Mouse (Mus musculus): Measurements from ENCODE around the gene Pfdn6. TPM values are rescaled to one million over a fixed set of nuclear protein-coding genes. Genes with fewer than 3 reads are reported as not detected.

Pfdn6 gene
- polyA plus RNA-seq, 1 experiment, result 58.7 TPM

- Histone ChIP-seq H3K4me1 (ENCODE audit: control insufficient read depth, insufficient read depth, low read length) (peaks cover 6% of the 10 kb centered on the region), H3K4me3 (ENCODE audit: control insufficient read depth, low read depth, low read length) (no peak overlapping the region), H3K27ac (ENCODE audit: control insufficient read depth, insufficient read depth, low read depth, low read length) (no peak overlapping the region), H3K36me3 (ENCODE audit: control insufficient read depth, insufficient read depth, low read length) (no peaks in the 10 kb centered on the region), H3K27me3 (ENCODE audit: control insufficient read depth, insufficient read depth, low read length) (no peaks in the 10 kb centered on the region)
- TF ChIP-seq POLR2A (IDR thresholded peaks at IDR 0.05; ENCODE audit: control insufficient read depth, low read depth, low read length) (no peak), CTCF (IDR thresholded peaks at IDR 0.05; ENCODE audit: control insufficient read depth, insufficient read depth, insufficient replicate concordance, low read depth, low read length) (no peak)
Measured at GRCm38 (mm10) chr17:33925406-33926116, 14.6 kb downstream of the Pfdn6 start.

GRCm38 (mm10) chr17:33924577-33925283 is 15.4 kb downstream of the Pfdn6 start:
- TF ChIP-seq CTCF (IDR thresholded peaks at IDR 0.05; ENCODE audit: control insufficient read depth, insufficient read depth, insufficient replicate concordance, low read depth, low read length) (peak; percentile 54; the same call in 1 of the 2 replicates), POLR2A (IDR thresholded peaks at IDR 0.05; ENCODE audit: control insufficient read depth, low read depth, low read length) (no peak)
- no peaks in the 10 kb centered on the region for H3K36me3 ChIP-seq (ENCODE audit: control insufficient read depth, insufficient read depth, low read length)
- H3K27me3 ChIP-seq (ENCODE audit: control insufficient read depth, insufficient read depth, low read length), result no peaks in the 10 kb centered on the region
- H3K4me1 ChIP-seq (ENCODE audit: control insufficient read depth, insufficient read depth, low read length), result peaks cover 7% of the 10 kb centered on the region
- no peak overlapping the region for H3K27ac ChIP-seq (ENCODE audit: control insufficient read depth, insufficient read depth, low read depth, low read length)
- no peak overlapping the region for H3K4me3 ChIP-seq (ENCODE audit: control insufficient read depth, low read depth, low read length)

GRCm38 (mm10) chr17:33921361-33921760 is 18.8 kb downstream of the Pfdn6 start:
- no peaks in the 10 kb centered on the region for H3K36me3 ChIP-seq (ENCODE audit: control insufficient read depth, insufficient read depth, low read length)
- no peak overlapping the region for H3K27ac ChIP-seq (ENCODE audit: control insufficient read depth, insufficient read depth, low read depth, low read length)
- H3K4me3 ChIP-seq (ENCODE audit: control insufficient read depth, low read depth, low read length), result peak overlapping the region; percentile 92
- TF ChIP-seq POLR2A (IDR thresholded peaks at IDR 0.05; ENCODE audit: control insufficient read depth, low read depth, low read length) (no peak), CTCF (IDR thresholded peaks at IDR 0.05; ENCODE audit: control insufficient read depth, insufficient read depth, insufficient replicate concordance, low read depth, low read length) (no peak)
- H3K4me1 ChIP-seq (ENCODE audit: control insufficient read depth, insufficient read depth, low read length), result peaks cover 38% of the 10 kb centered on the region
- no peaks in the 10 kb centered on the region for H3K27me3 ChIP-seq (ENCODE audit: control insufficient read depth, insufficient read depth, low read length)

GRCm38 (mm10) chr17:33920282-33921097 is 19.7 kb downstream of the Pfdn6 start:
- peaks cover 38% of the 10 kb centered on the region for H3K4me1 ChIP-seq (ENCODE audit: control insufficient read depth, insufficient read depth, low read length)

GRCm38 (mm10) chr17:33919351-33920281 is 20.5 kb downstream of the Pfdn6 start:
- Histone ChIP-seq H3K36me3 (ENCODE audit: control insufficient read depth, insufficient read depth, low read length) (peaks cover 2% of the 10 kb centered on the region; the same call in 1 of the 2 replicates), H3K27me3 (ENCODE audit: control insufficient read depth, insufficient read depth, low read length) (no peaks in the 10 kb centered on the region), H3K4me1 (ENCODE audit: control insufficient read depth, insufficient read depth, low read length) (peaks cover 43% of the 10 kb centered on the region), H3K4me3 (ENCODE audit: control insufficient read depth, low read depth, low read length) (peak overlapping the region; percentile 92), H3K27ac (ENCODE audit: control insufficient read depth, insufficient read depth, low read depth, low read length) (peak overlapping the region; percentile 88)
- TF ChIP-seq CTCF (IDR thresholded peaks at IDR 0.05; ENCODE audit: control insufficient read depth, insufficient read depth, insufficient replicate concordance, low read depth, low read length) (no peak), POLR2A (IDR thresholded peaks at IDR 0.05; ENCODE audit: control insufficient read depth, low read depth, low read length) (peak; percentile 20; the same call in 1 of the 2 replicates)

More at GRCm38 (mm10) chr17:33920282-33921097, 19.7 kb downstream of the Pfdn6 start:
- Histone ChIP-seq H3K27ac (ENCODE audit: control insufficient read depth, insufficient read depth, low read depth, low read length) (peak overlapping the region; percentile 88), H3K4me3 (ENCODE audit: control insufficient read depth, low read depth, low read length) (peak overlapping the region; percentile 92), H3K27me3 (ENCODE audit: control insufficient read depth, insufficient read depth, low read length) (no peaks in the 10 kb centered on the region), H3K36me3 (ENCODE audit: control insufficient read depth, insufficient read depth, low read length) (no peaks in the 10 kb centered on the region)
- TF ChIP-seq CTCF (IDR thresholded peaks at IDR 0.05; ENCODE audit: control insufficient read depth, insufficient read depth, insufficient replicate concordance, low read depth, low read length) (peak; percentile 85), POLR2A (IDR thresholded peaks at IDR 0.05; ENCODE audit: control insufficient read depth, low read depth, low read length) (peak; percentile 44)

Data from testis, adult 2 months (tissue).